9 mouse cellular contexts compared by ENCODE assay signal in genomic region chr2:174675642-174676041, GRCm38 (mm10). TPM values are rescaled to one million over a fixed set of nuclear protein-coding genes. Genes with fewer than 3 reads are reported as not detected.
DNase-seq lines count a peak whose midpoint lies in the region; ATAC-seq and TF ChIP-seq lines count a peak whose summit lies in the region.
"Had no signal": no experiment of that assay in that cellular context is flagged by ENCODE, and none has a peak within 500 bp of the region (broad histone marks: within the 10 kb centered on the region; RNA-seq: fewer than 3 reads in every experiment).

No protein-coding gene starts in this region.

- H3K27ac ChIP-seq in kidney, embryonic 16.5 days (ENCODE audit: low read length): no peak overlapping the region
- no peak overlapping the region for H3K27ac ChIP-seq in liver, embryonic 13.5 days
- H3K27ac ChIP-seq in olfactory bulb, adult 2 months (ENCODE audit: insufficient read depth, low read depth, low read length): no peak overlapping the region
- H3K27ac ChIP-seq: macrophage had no signal

- TF ChIP-seq CTCF in olfactory bulb, adult 2 months (IDR thresholded peaks at IDR 0.05; ENCODE audit: insufficient read depth, low read depth, low read length): peak; percentile 53

- TF ChIP-seq POLR2A in olfactory bulb, adult 2 months (IDR thresholded peaks at IDR 0.05; ENCODE audit: insufficient read depth, low read depth, low read length): no peak

- WGBS in kidney, embryonic 16.5 days: 20% methylated on average over 9 of the region's 9 CpGs
- WGBS in liver, embryonic 13.5 days (ENCODE audit: insufficient replicate concordance): 3% methylated on average over 9 of the region's 9 CpGs
- WGBS in olfactory bulb, adult 2 months: 19% methylated on average over 9 of the region's 9 CpGs

- peaks cover 12% of the 10 kb centered on the region; the same call in 1 of the 2 replicates for H3K4me1 ChIP-seq in kidney, embryonic 16.5 days (ENCODE audit: insufficient read depth, low read length)
- H3K4me1 ChIP-seq in liver, embryonic 13.5 days (replicated peaks): peaks cover 18% of the 10 kb centered on the region
- peaks cover 17% of the 10 kb centered on the region for H3K4me1 ChIP-seq in olfactory bulb, adult 2 months (ENCODE audit: control insufficient read depth, insufficient read depth, low read length)

- DNase-seq in CD4-positive, CD25-positive, alpha-beta regulatory T cell, adult 2 months (ENCODE audit: low read depth, low spot score): peak; percentile 88
- DNase-seq in ZHBTc4 (ENCODE audit: low read depth, low spot score): peak; percentile 87
- peak; percentile 67 to 79 for DNase-seq in cerebellum, postnatal 36 days
- DNase-seq in gastrocnemius, postnatal 25 days: peak; percentile 37
- DNase-seq in liver, embryonic 13.5 days: peak; percentile 43
- peak; percentile 81 for DNase-seq in thymus, postnatal 14 days

- no peaks in the 10 kb centered on the region for H3K36me3 ChIP-seq in kidney, embryonic 16.5 days (ENCODE audit: insufficient read depth, low read length)
- no peaks in the 10 kb centered on the region for H3K36me3 ChIP-seq in liver, embryonic 13.5 days

- ATAC-seq in kidney, embryonic 16.5 days (ENCODE audit: low FRiP score, low TSS enrichment): peak; percentile 67
- no peak for ATAC-seq in liver, embryonic 13.5 days (ENCODE audit: low read depth)

- H3K4me2 ChIP-seq in kidney, embryonic 16.5 days (replicated peaks; ENCODE audit: low read depth, low read length): no peak overlapping the region
- no peak overlapping the region for H3K4me2 ChIP-seq in liver, embryonic 13.5 days

- H3K4me3 ChIP-seq in kidney, embryonic 16.5 days (ENCODE audit: low read length): no peak overlapping the region
- H3K4me3 ChIP-seq in liver, embryonic 13.5 days (replicated peaks): no peak overlapping the region
- no peak overlapping the region for H3K4me3 ChIP-seq in olfactory bulb, adult 2 months (ENCODE audit: insufficient read depth, low read depth, low read length)

- 0 out of 2 replicates have a peak, but pooled peaks cover 2% of the 10 kb centered on the region for H3K27me3 ChIP-seq in kidney, embryonic 16.5 days (ENCODE audit: insufficient read depth, low read length)
- H3K27me3 ChIP-seq in liver, embryonic 13.5 days: peaks cover 31% of the 10 kb centered on the region

- H3K9ac ChIP-seq in kidney, embryonic 16.5 days (replicated peaks; ENCODE audit: low read length): no peak overlapping the region
- no peak overlapping the region for H3K9ac ChIP-seq in liver, embryonic 13.5 days

- no peaks in the 10 kb centered on the region for H3K9me3 ChIP-seq in kidney, embryonic 16.5 days (ENCODE audit: low read length)
- H3K9me3 ChIP-seq in liver, embryonic 13.5 days (replicated peaks): no peaks in the 10 kb centered on the region

RNA-seq across cellular contexts. Expression of gene Zfp831, which starts 32.3 kb away (rescaled TPM):
- under 1 TPM in 1 of 2 experiments, not detected in 1; 0.03 TPM for total RNA-seq in gastrocnemius, postnatal 25 days (2021)
- 0.02 TPM in 1 of 2 replicates, not detected in the other for polyA plus RNA-seq in kidney, embryonic 16.5 days (2015; fragmentation: Nextera tagmentation; extraction: Ambion mirVana)
- polyA plus RNA-seq in liver, embryonic 13.5 days (2015; fragmentation: Nextera tagmentation; extraction: Ambion mirVana): 0.02 TPM in 2 replicates
- polyA plus RNA-seq in olfactory bulb, adult 2 months (2012; ENCODE audit: insufficient read depth, insufficient read length, low replicate concordance, missing spikeins): not detected in 2 replicates

Comparison
In these comparisons a context has a peak if more than half of its experiments do, and no peak if none do; other contexts are left out.
1. DNase-seq: peak in every context shown above with its lines; median percentile 88 in CD4-positive, CD25-positive, alpha-beta regulatory T cell, adult 2 months; 87 in ZHBTc4; 81 in thymus, postnatal 14 days; 73 in cerebellum, postnatal 36 days; 43 in liver, embryonic 13.5 days; 37 in gastrocnemius, postnatal 25 days.